Mouse (Mus musculus) embryonic fibroblast, embryonic 13.5 days (primary cell): ENCODE measurements at regions not wholly inside any gene's neighbourhood (a gene's known extent, or its start where the extent isn't known, plus 50 kb on each side); places are given as distances from the start of the nearest gene placed in this dataset.

Experiments
- H3K27ac ChIP-seq: 2 replicates; pipeline ENCODE4 v1.5.1; 2012; ENCODE audit warnings: low read length, control low read depth, inconsistent platforms; ENCODE audit not compliant: insufficient read depth
- H3K4me1 ChIP-seq: 2 replicates; pipeline ENCODE4 v1.6.1; 2011; ENCODE audit warnings: low read length; ENCODE audit not compliant: control insufficient read depth, insufficient read depth
- H3K4me3 ChIP-seq: 2 replicates; pipeline ENCODE4 v1.5.1; 2011; ENCODE audit warnings: mild to moderate bottlenecking, control low read depth, low read length; ENCODE audit not compliant: insufficient read depth
- CTCF ChIP-seq: IDR thresholded peaks from 2 replicates; pipeline ENCODE4 v1.5.1; 2011; ENCODE audit warnings: mild to moderate bottlenecking, control low read depth, low read length, moderate library complexity, borderline replicate concordance; ENCODE audit not compliant: insufficient read depth
- POLR2A ChIP-seq: IDR thresholded peaks from 2 replicates; pipeline ENCODE4 v1.6.1; 2011; ENCODE audit warnings: low read depth, mild to moderate bottlenecking, control low read depth, low read length, moderate library complexity

- Histone ChIP-seq H3K27ac (no peak overlapping the region), H3K4me1 (peaks cover 8% of the 10 kb centered on the region), H3K4me3 (no peak overlapping the region)
- TF ChIP-seq CTCF: no peak
- TF ChIP-seq POLR2A: no peak
Measured at GRCm38 (mm10) chr3:120570806-120571425, 600.6 kb downstream of the Rwdd3 start.

- Histone ChIP-seq H3K4me3 (no peak overlapping the region), H3K27ac (no peak overlapping the region), H3K4me1 (no peaks in the 10 kb centered on the region)
- TF ChIP-seq POLR2A (no peak), CTCF (no peak)
Measured at GRCm38 (mm10) chr3:120541556-120542476, 629.7 kb downstream of the Rwdd3 start.

- no peaks in the 10 kb centered on the region for H3K4me1 ChIP-seq
- no peak overlapping the region for H3K4me3 ChIP-seq
- H3K27ac ChIP-seq: no peak overlapping the region
- no peak for TF ChIP-seq POLR2A
- TF ChIP-seq CTCF: no peak
Measured at GRCm38 (mm10) chr3:120533901-120534300, 637.6 kb downstream of the Rwdd3 start.

- no peak overlapping the region for H3K27ac ChIP-seq
- H3K4me1 ChIP-seq: no peaks in the 10 kb centered on the region
- no peak for TF ChIP-seq CTCF
- TF ChIP-seq POLR2A: no peak
- H3K4me3 ChIP-seq: no peak overlapping the region
Measured at GRCm38 (mm10) chr3:120531880-120532580, 639.5 kb downstream of the Rwdd3 start.

- no peak for TF ChIP-seq POLR2A
- no peak for TF ChIP-seq CTCF
- Histone ChIP-seq H3K4me1 (no peaks in the 10 kb centered on the region), H3K27ac (no peak overlapping the region), H3K4me3 (no peak overlapping the region)
Measured at GRCm38 (mm10) chr3:120511651-120512050, 659.8 kb downstream of the Rwdd3 start.

- TF ChIP-seq POLR2A (no peak), CTCF (no peak)
- H3K4me1 ChIP-seq: no peaks in the 10 kb centered on the region
- no peak overlapping the region for H3K27ac ChIP-seq
- H3K4me3 ChIP-seq: no peak overlapping the region
Measured at GRCm38 (mm10) chr3:120498937-120499336, 672.6 kb downstream of the Rwdd3 start.

- no peak for TF ChIP-seq POLR2A
- no peak for TF ChIP-seq CTCF
- no peak overlapping the region for H3K4me3 ChIP-seq
- no peak overlapping the region for H3K27ac ChIP-seq
- no peaks in the 10 kb centered on the region for H3K4me1 ChIP-seq
Measured at GRCm38 (mm10) chr3:120477934-120478333, 693.6 kb downstream of the Rwdd3 start.

GRCm38 (mm10) chr3:120477232-120477631, 693.0 kb upstream of the Ptbp2 start:
- Histone ChIP-seq H3K4me3 (no peak overlapping the region), H3K4me1 (no peaks in the 10 kb centered on the region), H3K27ac (no peak overlapping the region)
- TF ChIP-seq CTCF (no peak), POLR2A (no peak)

GRCm38 (mm10) chr3:120473645-120474038, 689.4 kb upstream of the Ptbp2 start:
- no peak overlapping the region for H3K4me3 ChIP-seq

More at GRCm38 (mm10) chr3:120473645-120474038, 689.4 kb upstream of the Ptbp2 start:
- H3K27ac ChIP-seq: no peak overlapping the region; the same call in 1 of the 2 replicates
- no peaks in the 10 kb centered on the region for H3K4me1 ChIP-seq
- no peak for TF ChIP-seq POLR2A
- TF ChIP-seq CTCF: no peak
